Mouse (Mus musculus): ENCODE measurements around the gene Lacc1. TPM values are rescaled to one million over a fixed set of nuclear protein-coding genes. Genes with fewer than 3 reads are reported as not detected.

Lacc1 gene
- 5.0 and 5.5 TPM in 2 replicates for polyA plus RNA-seq (2012; rRNA removed)

DNA sequence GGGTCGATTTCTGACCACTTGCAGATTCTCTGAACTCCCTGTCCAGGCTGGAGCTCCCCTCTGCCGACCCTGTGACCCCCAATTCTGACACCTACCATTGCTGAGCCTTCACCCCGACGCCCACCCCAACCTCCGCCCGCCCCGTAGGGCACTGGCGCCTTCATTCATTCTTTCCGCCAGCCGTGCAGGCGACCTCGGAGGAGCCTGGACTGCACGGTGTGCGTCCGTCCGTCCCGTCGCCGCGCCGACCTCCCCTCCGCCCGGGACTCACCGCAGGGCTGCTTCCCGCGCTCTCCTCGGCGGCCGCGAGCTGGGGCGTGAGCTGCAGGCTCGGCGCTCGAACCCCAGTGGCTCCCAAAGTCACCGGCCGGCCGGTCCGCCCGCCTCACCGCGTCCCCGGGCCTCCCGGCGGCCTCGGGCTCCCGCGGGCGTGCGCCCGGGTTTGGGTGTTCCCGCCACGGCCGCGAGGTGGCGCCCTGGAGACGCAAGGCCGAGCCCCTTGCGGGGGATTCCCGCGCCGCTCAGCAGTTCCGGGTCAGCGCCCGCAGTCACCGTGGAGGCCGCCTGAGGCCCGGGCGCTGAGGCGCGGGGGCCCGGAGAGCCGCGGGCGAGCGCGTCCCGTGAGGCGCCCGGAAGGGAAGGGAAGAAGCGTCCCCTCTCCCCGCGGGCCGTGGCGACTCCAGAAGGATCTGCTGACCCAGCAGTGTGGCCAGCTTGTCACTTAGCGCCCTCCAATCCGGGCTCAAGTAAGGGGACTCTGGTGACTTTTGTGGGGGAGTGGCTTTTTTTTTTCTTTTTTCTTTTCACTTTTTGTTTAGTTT lies at the start of gene Lacc1, which contains the start of gene Ccdc122:
Lacc1 (minus strand) TSS at position 679 of the 821 bp plus-strand sequence.
Ccdc122 (plus strand) TSS at position 547 of the 821 bp plus-strand sequence.
- H3K4me1 ChIP-seq (ENCODE audit: control insufficient read depth, insufficient read depth, low read length) = peaks cover 2% of the 10 kb centered on the region
- H3K27ac ChIP-seq (ENCODE audit: insufficient read depth, low read length) = peak within 1 kb of the TSS; percentile 54; the same call in 1 of the 2 replicates
- TF ChIP-seq POLR2A (IDR thresholded peaks at IDR 0.05; ENCODE audit: extremely low read depth, insufficient read depth, low read length) = no peak
- 0 out of 2 replicates have a peak, but pooled peaks have one; percentile 11 for TF ChIP-seq CTCF (IDR thresholded peaks at IDR 0.05; ENCODE audit: extremely low read depth, insufficient read depth, low read length)
- H3K4me3 ChIP-seq (ENCODE audit: insufficient read depth, low read length) = peak within 1 kb of the TSS; percentile 38

DNA sequence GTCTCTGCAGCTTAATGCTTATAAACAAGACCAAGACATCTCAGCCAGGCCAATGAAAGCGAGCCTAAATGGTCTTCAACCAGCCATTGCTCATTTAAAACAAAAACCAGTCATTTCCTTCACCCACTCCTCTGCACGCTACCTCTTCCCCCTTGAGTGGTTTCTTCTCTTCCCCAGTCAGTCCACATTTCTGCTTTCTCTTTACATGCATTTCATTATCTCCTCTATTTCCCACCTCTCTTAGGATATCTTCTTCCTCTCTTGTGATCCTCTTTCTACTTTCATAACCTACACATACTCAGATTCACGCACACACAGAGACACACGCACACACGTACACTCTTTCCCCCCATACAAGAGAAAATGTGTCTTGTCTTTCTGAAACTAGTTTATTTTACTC lies 44.5 kb upstream of the Lacc1 start:
- Histone ChIP-seq H3K27ac (ENCODE audit: insufficient read depth, low read length) (no peak overlapping the region), H3K4me1 (ENCODE audit: control insufficient read depth, insufficient read depth, low read length) (no peaks in the 10 kb centered on the region), H3K4me3 (ENCODE audit: insufficient read depth, low read length) (no peak overlapping the region)
- TF ChIP-seq CTCF (IDR thresholded peaks at IDR 0.05; ENCODE audit: extremely low read depth, insufficient read depth, low read length) (no peak), POLR2A (IDR thresholded peaks at IDR 0.05; ENCODE audit: extremely low read depth, insufficient read depth, low read length) (no peak)

- Histone ChIP-seq H3K4me1 (ENCODE audit: control insufficient read depth, insufficient read depth, low read length) (no peaks in the 10 kb centered on the region), H3K27ac (ENCODE audit: insufficient read depth, low read length) (no peak overlapping the region), H3K4me3 (ENCODE audit: insufficient read depth, low read length) (no peak overlapping the region)
Observed at GRCm38 (mm10) chr14:77069361-77069760, 32.7 kb upstream of the Lacc1 start.

GRCm38 (mm10) chr14:77053288-77053687 lies 16.6 kb upstream of the Lacc1 start:
- Histone ChIP-seq H3K27ac (ENCODE audit: insufficient read depth, low read length) (no peak overlapping the region), H3K4me3 (ENCODE audit: insufficient read depth, low read length) (no peak overlapping the region), H3K4me1 (ENCODE audit: control insufficient read depth, insufficient read depth, low read length) (no peaks in the 10 kb centered on the region)
- TF ChIP-seq CTCF (IDR thresholded peaks at IDR 0.05; ENCODE audit: extremely low read depth, insufficient read depth, low read length) = no peak
- no peak for TF ChIP-seq POLR2A (IDR thresholded peaks at IDR 0.05; ENCODE audit: extremely low read depth, insufficient read depth, low read length)

More at GRCm38 (mm10) chr14:77069361-77069760, 32.7 kb upstream of the Lacc1 start:
- TF ChIP-seq POLR2A (IDR thresholded peaks at IDR 0.05; ENCODE audit: extremely low read depth, insufficient read depth, low read length) (no peak), CTCF (IDR thresholded peaks at IDR 0.05; ENCODE audit: extremely low read depth, insufficient read depth, low read length) (no peak)

- Histone ChIP-seq H3K4me3 (ENCODE audit: insufficient read depth, low read length) (no peak overlapping the region), H3K27ac (ENCODE audit: insufficient read depth, low read length) (no peak overlapping the region), H3K4me1 (ENCODE audit: control insufficient read depth, insufficient read depth, low read length) (peaks cover 2% of the 10 kb centered on the region)
- TF ChIP-seq POLR2A (IDR thresholded peaks at IDR 0.05; ENCODE audit: extremely low read depth, insufficient read depth, low read length) = no peak
- TF ChIP-seq CTCF (IDR thresholded peaks at IDR 0.05; ENCODE audit: extremely low read depth, insufficient read depth, low read length) = no peak
Observed at GRCm38 (mm10) chr14:77037832-77038425, 1.2 kb upstream of the Lacc1 start.

- Histone ChIP-seq H3K4me3 (ENCODE audit: insufficient read depth, low read length) (no peak overlapping the region), H3K4me1 (ENCODE audit: control insufficient read depth, insufficient read depth, low read length) (peaks cover 2% of the 10 kb centered on the region), H3K27ac (ENCODE audit: insufficient read depth, low read length) (no peak overlapping the region)
- no peak for TF ChIP-seq POLR2A (IDR thresholded peaks at IDR 0.05; ENCODE audit: extremely low read depth, insufficient read depth, low read length)
Observed at GRCm38 (mm10) chr14:77037330-77037729, 626 bp upstream of the Lacc1 start.

DNA sequence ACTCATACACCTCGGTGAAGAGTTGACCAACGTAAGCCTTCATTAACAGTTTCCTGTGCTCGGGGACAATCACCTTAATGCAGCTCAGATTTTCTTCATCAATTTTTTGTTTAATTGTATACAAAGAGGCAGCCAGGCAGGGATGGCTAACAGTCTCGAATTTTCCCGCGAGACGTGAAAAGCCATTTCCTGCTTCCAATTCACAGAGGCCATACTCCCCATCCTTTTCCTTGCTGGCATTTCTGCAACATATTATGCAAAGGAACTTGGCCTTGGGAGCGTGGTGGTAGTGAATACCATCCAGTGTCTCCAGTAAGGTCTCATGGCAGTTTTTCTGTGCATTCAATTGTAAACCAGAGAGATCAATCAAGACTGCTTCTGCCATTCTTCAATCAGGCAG lies 1.7 kb downstream of the Lacc1 start:
- Histone ChIP-seq H3K27ac (ENCODE audit: insufficient read depth, low read length) (no peak overlapping the region), H3K4me1 (ENCODE audit: control insufficient read depth, insufficient read depth, low read length) (peaks cover 2% of the 10 kb centered on the region), H3K4me3 (ENCODE audit: insufficient read depth, low read length) (no peak overlapping the region)
- TF ChIP-seq CTCF (IDR thresholded peaks at IDR 0.05; ENCODE audit: extremely low read depth, insufficient read depth, low read length) (no peak), POLR2A (IDR thresholded peaks at IDR 0.05; ENCODE audit: extremely low read depth, insufficient read depth, low read length) (no peak)

- no peak overlapping the region for H3K4me3 ChIP-seq (ENCODE audit: insufficient read depth, low read length)
- H3K27ac ChIP-seq (ENCODE audit: insufficient read depth, low read length) = no peak overlapping the region
- TF ChIP-seq CTCF (IDR thresholded peaks at IDR 0.05; ENCODE audit: extremely low read depth, insufficient read depth, low read length) (no peak), POLR2A (IDR thresholded peaks at IDR 0.05; ENCODE audit: extremely low read depth, insufficient read depth, low read length) (no peak)
- H3K4me1 ChIP-seq (ENCODE audit: control insufficient read depth, insufficient read depth, low read length) = peaks cover 2% of the 10 kb centered on the region
Observed at GRCm38 (mm10) chr14:77034175-77034915, 2.4 kb downstream of the Lacc1 start.

- Histone ChIP-seq H3K4me1 (ENCODE audit: control insufficient read depth, insufficient read depth, low read length) (peaks cover 2% of the 10 kb centered on the region), H3K4me3 (ENCODE audit: insufficient read depth, low read length) (no peak overlapping the region), H3K27ac (ENCODE audit: insufficient read depth, low read length) (no peak overlapping the region)
- TF ChIP-seq POLR2A (IDR thresholded peaks at IDR 0.05; ENCODE audit: extremely low read depth, insufficient read depth, low read length) (no peak), CTCF (IDR thresholded peaks at IDR 0.05; ENCODE audit: extremely low read depth, insufficient read depth, low read length) (no peak)
Observed at GRCm38 (mm10) chr14:77033391-77033790, 3.3 kb downstream of the Lacc1 start.

All from cortical plate, adult 2 months (tissue).